Mouse (Mus musculus) v-Abl transformed pro-B cells (cell line): ENCODE measurements around the gene Slc5a10.
"Not testable (repeated sequence)": the region's sequence is repeated elsewhere in the genome, so short reads cannot be mapped to it uniquely, and the experiment has no call there.

Source experiments
- in situ Hi-C, 2 experiments: fragments of 400-800 bp; cut with MboI; formaldehyde crosslinking; loops; one replicate each; pipeline ENCODE4 v1.15.1; 2025; ENCODE audit not compliant: unreplicated experiment in 2 of 2

Gene Slc5a10

DNA sequence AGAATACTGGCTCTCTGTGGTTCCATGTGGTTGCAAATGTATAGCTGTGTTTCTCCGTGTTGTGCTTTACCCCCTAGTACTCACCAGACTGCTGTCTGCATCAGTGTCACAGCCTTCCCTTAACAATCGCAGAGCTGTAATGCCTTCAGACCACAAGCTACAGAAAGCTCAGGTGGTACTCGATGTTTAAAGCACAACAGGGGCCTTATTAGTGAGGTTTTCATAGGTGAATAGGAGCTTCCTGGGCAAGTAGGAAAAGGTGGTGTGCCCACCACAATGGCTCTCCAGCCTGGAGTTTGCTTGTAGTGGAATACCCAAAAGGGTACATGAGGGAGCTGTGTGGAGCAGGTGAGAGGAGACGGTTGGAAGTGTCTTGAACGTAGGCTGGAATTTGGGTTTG is 68.4 kb downstream of the Slc5a10 start:
- in situ Hi-C loops, result no loop called here

DNA sequence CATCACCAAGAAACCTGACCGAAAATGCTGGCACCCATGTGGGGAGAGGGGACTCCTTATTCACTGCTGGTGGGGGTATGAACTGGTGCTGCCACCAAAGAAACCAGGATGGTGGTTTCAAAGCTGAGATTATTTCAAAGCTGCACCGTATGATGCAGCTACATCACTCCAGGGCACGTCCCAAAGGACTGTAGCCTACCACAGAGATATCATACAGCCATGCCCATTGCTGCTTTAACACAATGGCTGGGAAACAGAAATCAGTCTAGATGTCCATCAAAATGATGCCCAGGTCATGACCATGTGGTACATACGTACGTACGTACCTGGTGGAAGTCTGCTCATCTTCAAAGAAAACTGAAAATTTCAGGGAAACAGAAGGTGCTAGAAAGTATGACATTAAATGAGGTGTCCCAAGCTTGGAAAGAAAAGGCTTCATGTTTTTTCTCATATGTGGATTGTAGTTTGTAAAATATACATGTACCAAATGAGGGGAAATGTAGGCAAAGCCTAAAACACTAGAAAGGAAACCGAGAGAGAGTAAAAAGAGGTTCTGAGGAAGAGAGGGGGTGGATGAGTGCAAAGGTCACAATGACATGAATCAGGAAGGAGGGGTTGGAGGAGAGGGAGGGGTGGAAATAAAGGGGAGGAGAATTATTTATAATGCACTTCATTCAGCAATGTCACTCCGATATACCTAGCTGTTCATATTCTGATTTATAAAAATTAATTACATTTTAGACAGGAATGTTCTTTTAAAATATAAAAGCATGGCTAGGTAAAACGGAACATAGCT is 70.0 kb downstream of the Slc5a10 start:
- in situ Hi-C loops, result no loop called here

DNA sequence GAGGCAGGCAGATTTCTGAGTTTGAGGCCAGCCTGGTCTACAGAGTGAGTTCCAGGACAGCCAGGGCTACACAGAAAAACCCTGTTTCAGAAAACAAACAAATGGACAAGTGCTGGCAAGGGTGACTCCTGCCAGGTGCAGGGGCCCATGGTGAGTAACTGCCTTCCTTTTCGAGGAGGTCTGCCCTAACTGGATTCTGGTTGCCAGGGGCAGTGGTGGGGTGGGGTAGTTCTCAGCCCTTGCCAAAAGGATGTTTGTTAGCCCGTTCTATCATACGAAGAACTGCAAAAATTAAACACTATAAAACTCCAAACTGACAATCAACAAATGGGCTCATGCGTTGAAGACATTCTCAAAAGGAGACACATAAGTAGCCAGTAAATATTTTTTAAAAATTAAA is 71.0 kb downstream of the Slc5a10 start:
- in situ Hi-C loops, result no loop called here

DNA sequence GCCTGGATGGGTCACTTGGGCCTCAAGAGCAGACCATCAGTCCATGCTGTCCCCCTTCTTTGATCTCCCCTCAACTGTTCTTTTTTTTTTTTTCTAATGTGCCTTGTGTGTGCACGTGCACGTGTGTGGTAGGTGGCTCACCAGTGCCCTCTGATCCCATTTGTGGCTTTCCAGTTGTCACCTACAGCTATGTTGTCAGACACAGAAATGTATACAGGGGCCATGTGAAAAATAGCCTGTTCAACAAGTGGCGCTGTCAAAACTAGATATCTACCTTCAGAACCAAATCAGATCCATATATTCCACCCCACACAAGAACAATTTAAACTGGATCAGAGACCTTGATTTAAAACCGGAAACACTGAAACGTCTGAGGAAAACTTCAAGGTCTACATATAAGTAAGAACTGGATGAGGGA is 71.5 kb downstream of the Slc5a10 start:
- in situ Hi-C loops, result no loop called here

DNA sequence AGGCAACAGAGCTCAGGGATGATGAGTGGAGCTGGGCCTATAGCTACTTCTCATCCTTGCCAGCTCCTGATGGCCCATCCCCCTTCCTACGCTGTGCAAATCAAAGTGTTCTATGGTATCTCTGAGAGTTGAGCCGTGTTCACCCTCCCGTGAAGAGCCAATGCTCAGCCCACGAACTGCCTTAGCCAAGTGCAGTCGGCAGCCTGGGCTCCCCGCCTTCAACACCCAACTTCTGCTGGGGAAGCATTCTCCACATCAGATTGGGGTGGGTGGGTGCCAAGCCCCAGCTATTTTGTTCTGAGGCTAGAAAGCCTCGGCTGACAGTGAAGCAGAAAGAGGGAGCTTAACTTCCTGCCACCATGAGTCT is 71.9 kb downstream of the Slc5a10 start:
- in situ Hi-C loops, result no loop called here

DNA sequence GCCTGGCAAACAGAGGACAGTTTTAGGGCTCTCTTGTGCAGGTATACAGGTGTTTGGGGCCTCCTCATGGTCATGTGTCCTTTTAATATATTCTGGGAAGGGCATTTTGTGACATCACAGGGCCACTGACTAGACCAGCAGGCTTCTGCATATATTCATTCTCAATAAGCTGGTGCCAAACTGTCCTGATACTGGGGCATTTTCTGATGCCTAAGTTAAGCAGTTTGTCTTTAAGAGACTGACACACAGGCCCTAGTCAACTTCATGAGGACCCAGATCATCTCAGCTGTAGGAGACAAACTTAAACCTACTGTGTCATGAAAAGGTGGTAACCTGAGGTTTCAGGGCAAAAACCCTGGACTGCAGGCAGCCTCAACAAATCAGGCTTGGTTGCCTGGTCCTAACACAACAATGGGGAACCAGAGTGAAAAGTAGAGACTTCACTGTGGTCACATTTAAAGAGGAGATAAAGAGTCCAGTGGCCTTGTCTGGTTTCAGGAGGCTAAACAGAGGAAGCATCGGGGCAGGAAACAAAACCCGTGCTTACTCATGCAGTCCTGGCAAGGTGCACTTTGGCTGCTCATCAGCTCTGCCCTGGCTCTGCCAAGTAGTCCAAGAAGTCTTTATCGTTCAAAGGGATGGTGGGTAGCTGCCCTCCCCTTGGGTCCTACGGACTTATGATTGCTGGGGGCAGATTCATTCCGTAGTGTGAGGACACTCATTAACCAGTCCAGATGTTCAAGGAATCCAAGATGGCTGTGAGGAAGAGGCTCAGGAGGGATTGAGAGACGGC is 72.5 kb downstream of the Slc5a10 start:
- in situ Hi-C loops, result no loop called here

DNA sequence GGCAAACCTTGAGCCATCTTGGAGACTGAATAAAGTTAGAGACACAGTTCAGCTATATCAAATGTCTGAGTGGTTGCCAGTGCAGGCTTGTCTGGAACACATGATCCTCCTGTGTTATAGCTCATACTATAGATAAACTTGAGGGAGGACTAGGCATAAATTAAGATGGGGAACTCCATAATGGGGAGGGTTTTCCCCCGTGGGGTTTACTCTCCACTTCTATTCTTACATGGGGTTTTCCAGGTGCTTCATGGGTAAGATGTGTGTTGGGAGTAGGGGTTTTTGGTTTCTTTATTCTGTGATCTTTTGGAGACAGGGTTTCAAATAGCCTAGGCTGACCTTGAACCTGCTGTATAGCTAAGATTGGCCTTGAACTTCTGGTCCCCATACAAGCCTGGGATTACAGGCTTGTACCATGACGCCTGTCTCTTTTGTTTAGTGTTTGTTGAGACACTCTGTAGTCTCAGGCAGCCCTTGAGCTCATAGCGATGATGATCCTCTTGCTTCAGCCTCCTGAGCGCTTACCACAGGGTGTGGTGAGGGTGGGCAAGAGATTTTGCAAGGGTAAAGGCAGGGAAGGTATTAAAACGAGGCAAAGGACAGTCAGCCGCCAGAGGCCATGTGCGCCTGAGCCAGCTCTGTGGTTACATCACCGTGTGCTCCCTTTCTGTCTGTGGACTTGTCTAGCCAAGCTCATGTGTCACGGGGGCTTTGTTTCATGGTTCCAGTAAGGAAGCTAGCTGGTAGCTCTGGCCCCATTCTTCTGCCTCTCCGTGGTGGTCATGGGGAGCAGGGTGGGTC is 73.3 kb downstream of the Slc5a10 start:
- in situ Hi-C loops, result no loop called here

DNA sequence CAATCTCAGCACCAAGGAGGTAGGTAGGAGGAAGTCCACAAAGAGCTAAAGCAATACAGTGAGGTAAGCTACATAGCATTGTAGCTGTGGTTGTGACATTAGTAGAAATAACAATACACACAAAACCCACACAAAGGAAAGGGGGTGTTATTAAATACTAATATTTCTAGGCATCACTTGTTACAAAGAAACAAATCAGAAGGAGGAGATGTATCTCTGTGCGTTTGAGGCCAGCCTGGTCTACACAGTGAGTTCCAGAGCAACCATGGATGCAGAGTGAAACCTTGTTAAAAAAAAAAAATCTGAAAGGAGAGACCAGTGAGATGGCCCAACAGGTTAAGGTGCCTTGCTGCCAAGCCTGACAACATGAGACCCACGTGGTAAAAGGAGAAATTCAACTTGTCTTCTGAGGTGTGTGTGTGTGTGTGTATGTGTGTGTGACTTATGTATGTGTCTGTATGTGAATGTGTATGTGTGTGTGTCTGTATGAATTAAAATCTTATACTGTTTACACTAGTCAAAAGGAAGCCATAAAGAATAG is 74.1 kb downstream of the Slc5a10 start:
- in situ Hi-C loops, result no loop called here

DNA sequence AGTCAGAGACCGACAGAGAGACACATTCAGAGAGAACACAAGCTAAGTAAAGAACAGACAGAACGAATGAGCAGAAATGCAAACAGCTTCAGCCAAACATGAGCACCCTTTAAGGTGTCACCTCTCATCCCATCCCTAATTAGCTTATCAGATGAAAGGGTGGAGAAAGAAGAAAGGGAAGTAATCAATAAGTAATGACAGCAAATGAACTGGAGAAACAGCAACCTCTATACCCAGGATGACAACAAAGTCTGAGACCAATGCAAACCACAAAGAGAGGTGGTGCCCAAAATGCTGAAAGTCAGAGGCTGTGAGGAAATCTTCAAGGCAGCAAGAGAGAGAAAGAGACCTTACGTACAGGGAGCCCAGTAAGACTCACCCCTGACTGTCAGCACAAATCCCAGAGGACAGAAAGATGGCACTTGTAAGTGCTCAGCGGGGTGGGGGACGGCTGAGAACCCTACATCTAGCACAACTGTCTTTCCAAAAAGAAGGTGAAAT is 75.2 kb downstream of the Slc5a10 start:
- in situ Hi-C loops, result no loop called here

DNA sequence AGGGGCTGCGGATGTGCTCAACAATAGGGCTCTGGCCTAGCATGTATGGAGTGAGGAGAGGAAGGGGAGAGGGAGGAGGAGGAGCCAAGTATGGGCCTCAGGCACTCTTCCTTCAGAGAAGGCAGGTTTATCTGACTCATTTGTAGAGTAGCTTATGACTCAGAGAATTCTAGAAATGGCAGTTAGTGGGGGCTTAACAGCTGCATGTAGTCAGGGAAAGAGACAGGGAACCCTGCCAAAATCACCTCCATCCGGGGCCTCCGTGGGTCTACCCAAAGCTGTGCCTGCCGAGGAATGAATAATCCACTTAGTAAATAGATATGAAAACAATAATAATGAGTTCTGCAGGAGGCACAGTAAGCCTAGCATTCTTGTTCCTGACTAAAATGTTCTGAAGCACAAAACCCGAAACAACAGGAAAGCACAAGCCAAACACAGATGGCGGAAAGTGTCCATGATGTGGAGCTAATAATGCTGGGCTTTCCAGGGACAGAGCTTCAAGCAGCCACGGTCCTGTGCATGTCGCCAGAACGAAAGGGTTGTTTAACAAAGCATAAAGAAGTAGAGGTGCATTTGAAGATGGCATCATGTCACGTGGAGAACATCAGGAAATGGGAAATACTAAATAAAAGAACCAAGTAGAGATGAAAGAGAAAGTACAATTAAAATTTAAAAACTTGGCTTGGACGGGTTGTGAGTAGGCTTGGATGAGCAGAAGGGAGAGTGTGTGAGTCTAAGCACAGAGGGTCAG is 75.9 kb downstream of the Slc5a10 start:
- in situ Hi-C loops, result no loop called here

DNA sequence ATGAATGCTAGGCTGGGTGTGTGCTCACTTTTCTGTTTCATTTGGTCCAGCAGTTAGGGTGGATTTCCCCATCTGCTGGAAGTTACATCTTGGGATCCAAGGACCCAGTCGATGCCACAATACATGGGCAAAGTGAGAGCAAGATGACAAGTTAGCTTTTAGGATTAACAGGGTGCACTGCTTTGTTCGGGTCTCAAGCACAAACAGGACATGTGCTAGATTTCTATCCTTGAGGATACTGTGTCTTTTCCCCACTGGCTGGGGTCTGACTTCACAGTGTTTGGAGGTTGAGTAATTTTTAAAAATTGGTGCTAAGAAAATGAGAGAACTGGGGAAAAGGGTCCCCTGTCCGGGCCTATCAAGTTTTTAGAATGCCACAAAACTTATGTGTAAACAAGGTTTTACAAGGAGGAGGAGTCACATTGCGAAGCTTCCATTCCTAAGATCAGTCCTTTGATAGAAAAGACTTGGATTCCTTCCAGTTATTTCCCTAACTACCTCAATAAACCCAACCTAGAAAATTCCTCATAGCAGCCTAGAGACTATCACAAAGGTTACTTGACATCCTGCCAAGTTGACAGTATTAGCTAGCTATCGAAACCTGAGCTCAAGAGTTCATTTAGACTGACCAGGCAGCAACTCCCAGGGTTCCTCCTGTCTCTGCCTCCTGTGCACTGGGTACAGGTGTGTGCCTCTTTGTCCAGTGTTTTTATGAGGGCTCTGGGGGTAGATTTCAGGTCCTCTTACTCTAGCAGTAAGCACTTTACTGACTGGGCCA is 77.3 kb downstream of the Slc5a10 start:
- in situ Hi-C loops, result no loop called here

DNA sequence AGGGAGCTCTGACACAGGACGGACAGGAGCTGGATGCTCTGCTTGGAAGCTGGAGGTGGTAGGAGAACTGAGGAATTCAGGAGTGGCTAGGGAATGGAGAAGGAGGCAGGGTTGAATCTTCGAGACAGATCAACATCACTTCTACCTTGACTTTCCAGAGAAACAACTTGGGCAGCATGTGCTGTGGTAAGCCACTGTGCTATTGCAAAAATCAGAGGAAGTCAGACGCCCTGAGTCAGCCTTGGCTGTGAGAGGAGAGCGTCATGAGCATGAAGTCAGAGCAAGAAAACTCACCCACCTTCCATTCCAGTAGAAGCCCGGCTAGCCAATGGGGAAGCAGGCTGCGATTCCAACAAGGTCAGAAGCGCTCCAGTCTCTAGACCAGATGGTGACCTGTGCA is 78.5 kb downstream of the Slc5a10 start:
- in situ Hi-C loops, result no loop called here

DNA sequence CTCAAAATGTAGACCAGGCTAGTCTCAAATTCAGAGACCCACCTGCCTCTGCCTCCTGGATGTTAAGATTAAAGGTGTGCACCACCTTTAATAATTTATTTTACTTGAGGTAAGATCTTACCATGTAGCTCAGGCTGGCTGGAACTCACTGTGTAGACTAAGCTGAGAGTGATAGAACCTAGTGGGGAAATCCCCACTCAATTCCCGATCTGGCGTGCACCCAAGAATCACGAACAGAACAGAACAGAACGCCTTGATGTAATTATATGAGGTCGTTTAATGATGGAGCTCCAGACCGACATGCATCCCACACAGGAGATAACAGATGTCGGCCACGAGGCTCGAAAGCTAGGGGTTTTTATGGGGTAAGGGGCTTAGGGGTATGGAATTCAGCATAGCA is 80.0 kb downstream of the Slc5a10 start:
- in situ Hi-C loops, result not testable (repeated sequence)

DNA sequence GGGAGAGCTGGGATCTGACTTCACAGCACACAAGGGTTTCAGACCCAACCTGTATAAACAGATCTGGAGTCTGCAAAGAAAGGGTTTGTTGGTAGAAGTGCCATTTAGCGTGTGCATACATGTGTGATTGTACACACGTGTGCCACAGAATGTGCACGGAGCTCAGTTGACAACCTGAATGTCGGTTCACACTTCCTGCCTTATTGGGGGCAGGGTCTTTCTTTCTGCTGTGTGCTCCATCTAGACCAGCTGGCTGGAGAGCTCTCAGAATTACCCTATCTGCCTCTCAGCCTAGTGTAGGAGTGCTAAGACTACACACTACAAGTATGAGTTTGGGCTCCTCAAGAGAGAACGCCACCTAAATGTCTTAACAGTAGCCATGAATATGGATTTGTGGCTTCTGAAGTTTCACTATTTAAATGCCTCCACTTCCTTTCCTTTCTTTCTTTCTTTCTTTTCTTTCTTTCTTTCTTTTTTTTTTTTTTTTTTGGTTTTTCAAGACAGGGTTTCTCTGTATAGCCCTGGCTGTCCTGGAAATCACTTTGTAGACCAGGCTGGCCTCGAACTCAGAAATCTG is 80.9 kb downstream of the Slc5a10 start:
- in situ Hi-C loops, result no loop called here

DNA sequence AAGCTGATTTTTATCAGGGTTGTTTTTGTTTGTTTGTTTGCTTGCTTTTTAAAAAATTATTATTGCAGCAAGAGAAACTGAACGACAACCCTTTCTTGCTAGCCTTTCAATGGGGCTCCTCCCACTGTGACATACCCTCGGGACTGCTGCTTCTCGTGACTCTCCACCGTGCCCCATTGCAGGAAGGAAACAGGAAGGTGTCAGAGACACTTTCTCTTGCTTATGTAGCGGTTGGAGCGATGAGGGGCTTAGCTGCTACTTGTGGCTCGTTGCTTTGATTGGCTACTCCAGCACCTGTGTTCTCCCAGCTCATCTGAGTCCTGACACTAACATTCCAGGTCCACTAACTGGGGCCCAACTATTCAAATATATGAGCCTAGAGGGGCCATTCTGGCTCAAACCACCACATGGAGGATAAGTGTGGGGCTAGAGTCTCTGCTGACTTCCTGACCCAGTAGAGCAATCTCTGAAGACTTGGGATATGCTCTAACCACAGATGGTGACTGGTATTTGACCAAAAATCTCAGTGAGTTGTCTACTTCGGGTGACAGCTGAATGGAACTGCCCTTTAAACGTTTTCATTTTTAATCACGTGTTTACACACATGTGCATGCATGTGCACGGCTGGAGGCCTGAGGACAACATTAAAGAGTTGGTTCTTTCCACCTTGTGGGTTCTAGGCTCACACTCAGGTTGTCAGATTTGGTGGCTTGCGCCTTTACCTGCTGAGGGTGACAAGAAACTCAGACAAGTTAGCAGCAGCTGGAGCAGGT is 81.7 kb downstream of the Slc5a10 start:
- in situ Hi-C loops, result no loop called here

DNA sequence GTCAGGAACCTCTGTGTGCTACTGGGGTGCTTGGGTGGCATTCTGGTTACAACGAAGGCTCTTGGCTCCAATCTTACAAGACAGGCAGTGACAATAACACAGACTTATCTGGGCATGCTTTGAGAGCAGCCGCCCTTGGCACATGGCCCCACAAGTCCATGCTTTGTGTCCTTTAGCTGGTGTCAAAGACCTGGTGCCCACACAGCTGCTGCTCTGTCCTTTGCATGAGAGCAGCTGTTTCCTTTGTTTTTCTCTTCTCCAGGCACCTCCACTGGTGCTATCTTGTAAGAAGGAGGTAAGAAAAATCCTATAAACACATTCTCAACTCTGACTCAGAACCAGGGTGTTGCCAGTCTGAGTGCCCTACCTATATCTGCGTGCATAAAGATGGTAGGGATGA is 82.8 kb downstream of the Slc5a10 start:
- in situ Hi-C loops, result no loop called here

DNA sequence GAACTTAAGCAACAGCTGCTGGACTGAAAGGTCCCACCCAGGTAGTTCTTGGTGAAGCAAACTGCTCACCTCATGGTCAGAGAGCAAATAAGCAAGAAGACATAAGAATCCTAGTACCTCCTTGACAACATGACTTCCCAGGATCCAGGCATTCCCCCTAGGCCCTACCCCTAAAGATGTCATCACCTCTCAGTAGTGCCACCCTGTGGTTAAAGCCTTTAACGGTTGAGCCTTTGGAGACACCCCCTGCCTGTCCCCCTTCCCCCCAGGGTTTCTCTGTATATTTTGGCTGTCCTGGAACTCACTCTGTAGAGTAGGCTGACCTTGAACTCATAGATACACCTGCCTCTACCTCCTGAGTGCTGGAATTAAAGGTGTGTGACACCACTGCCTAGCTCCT is 83.2 kb downstream of the Slc5a10 start:
- in situ Hi-C loops, result no loop called here

DNA sequence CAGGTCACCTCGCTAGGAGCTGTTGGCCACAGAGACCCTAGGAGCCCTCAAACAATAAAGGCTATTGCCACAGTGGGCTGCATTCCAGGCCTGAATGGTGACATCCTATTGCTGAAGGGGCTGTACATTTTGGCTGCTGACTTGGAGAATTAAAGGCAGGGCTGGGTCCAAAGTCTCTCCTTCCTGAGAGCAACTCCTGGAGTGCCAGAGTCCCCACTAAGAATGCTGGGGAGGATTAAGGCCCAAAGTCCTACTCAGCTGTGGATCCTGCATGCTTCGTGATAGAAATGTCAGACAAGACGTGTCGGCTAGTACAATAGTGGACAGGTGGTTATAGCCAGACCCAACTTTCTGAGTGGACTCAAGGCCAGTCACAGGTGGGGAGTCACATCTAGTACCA is 84.3 kb downstream of the Slc5a10 start:
- in situ Hi-C loops, result not testable (repeated sequence)
